Mouse (Mus musculus) brain, embryonic 14.5 days (tissue): ENCODE data around the gene Heatr4.

Experiments used
- CTCF ChIP-seq: fragments of 200-500 bp; IDR thresholded peaks from 2 replicates; pipeline ENCODE4 v1.5.1; 2012; ENCODE audit warnings: inconsistent platforms, mild to moderate bottlenecking, moderate library complexity, borderline replicate concordance; ENCODE audit not compliant: insufficient read depth, insufficient read length; ENCODE audit errors: extremely low read depth
- POLR2A ChIP-seq: fragments of 200-500 bp; IDR thresholded peaks from 2 replicates; pipeline ENCODE4 v1.6.1; 2012; ENCODE audit warnings: mild to moderate bottlenecking, inconsistent platforms, borderline replicate concordance; ENCODE audit not compliant: poor library complexity, insufficient read depth, insufficient read length, severe bottlenecking; ENCODE audit errors: extremely low read depth

GRCm38 (mm10) chr12:83998341-83999107 lies 13.9 kb upstream of the Heatr4 start:
- TF ChIP-seq POLR2A, result no peak
- no peak for TF ChIP-seq CTCF
